Mouse (Mus musculus): Measurements from ENCODE around the gene Hoxc4. TPM values are rescaled to one million over a fixed set of nuclear protein-coding genes. Genes with fewer than 3 reads are reported as not detected.

The Hoxc4 gene
- total and polyA plus RNA-seq, 3 experiments: 5.1 to 12.4 (median 8.8) TPM

GRCm38 (mm10) chr15:103038701-103039480 lies 20.2 kb downstream of the Hoxc4 start:
- no peak for DNase-seq

DNA sequence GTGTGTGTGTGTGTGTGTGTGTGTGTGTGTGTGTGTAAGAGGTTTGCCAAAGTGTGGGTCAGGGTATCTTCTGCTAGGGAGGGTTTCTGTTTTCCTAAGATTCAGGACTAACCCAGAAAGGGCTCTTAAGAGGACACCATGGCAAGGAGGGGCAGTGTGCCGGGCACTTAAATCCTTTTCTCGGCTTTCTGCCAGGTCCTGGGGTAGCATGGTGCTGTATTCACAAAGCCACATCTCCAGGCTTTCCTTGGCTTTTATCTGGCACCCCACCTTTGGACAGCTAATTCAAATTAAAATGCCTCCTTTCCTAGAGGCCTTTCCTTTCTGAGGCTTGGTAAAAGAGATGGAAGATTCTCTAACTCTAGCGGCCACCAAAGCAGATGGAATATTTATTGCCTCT lies 20.9 kb downstream of the Hoxc4 start:
- no peak for DNase-seq

DNA sequence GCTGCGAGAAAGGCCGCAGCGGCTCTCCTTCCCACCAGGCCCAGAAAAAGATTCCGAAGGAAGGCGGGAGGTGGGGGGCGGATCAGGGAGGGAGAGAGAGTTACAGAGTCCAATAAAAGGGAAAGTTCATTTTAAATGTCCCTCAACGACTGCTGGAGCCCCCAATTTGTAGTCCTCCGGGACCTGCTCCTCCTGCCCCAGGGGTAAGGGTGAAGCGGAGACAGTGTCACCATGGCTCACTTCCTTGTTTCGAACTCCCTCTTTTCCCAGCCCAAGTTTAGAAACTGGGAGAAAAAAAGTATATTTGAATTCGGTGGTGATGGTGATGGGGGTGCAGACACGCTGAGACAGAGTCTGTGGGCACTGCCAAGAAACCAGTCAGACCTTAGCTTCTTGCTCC lies 21.9 kb downstream of the Hoxc4 start:
- DNase-seq: no peak

- DNase-seq: no peak
Observed at GRCm38 (mm10) chr15:103041613-103042012, 22.9 kb downstream of the Hoxc4 start.

- DNase-seq: no peak
Observed at GRCm38 (mm10) chr15:103042209-103042608, 23.5 kb downstream of the Hoxc4 start.

DNA sequence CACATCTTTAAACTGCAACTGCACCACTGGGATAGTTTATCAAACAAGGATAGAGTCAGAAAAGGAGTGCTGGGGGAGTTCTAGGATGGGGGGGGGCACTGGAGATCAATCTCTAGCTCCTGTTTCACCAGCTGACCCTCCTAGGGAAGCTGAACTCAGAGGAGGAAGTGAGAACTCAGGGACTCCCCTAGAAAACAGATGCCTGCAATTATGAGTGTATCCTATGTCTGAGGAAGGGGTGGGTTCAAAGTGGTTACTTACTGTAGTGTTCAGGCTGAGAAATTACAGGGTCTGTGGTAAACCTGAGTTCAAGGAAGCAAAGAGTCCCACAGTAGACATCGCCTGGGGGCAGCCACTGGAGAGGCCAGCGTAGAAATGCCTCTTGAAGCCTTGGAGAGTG lies 32.9 kb downstream of the Hoxc4 start:
- DNase-seq: no peak

GRCm38 (mm10) chr15:103053210-103053609 lies 34.5 kb downstream of the Hoxc4 start:
- no peak for DNase-seq

DNA sequence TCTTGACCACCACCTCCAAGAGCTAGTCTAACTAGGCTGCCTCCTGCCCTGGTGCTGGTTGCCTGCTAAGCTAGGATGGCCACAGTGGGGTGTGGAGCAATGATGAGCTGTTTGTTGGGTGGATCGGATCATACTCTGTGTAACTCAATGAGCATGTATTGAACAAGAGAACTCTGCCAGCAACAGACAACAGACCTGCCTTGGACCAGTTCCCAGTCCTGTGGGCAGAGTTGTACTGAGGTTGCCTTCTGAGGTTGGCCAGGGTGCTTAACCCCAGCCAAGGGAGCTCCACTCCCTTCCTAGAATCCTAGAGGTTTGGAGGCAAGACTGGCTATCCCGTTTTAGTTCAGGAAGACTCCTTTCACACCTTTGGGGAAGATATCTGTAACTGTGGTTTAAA lies 37.7 kb downstream of the Hoxc4 start:
- DNase-seq: no peak

- DNase-seq: peak; percentile 12
Observed at GRCm38 (mm10) chr15:103058715-103059114, 40.0 kb downstream of the Hoxc4 start.

GRCm38 (mm10) chr15:103059393-103059992 lies 40.8 kb downstream of the Hoxc4 start:
- peak; percentile 39 for DNase-seq

DNA sequence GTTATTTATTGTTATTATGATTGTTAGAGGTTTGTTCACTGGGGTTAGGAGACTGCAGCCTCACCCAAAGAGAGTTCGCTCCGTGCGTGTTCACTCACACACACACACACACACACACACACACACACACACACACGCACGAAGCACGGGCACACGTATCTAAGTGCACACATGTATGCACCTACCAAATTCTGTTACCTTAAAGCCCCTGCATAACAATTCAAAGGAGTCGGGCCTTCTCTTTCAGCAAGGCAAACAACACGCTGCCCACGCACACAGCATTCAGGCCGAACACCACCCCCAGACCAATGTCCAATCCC lies 41.2 kb downstream of the Hoxc4 start:
- no peak for DNase-seq

GRCm38 (mm10) chr15:103060341-103061130 lies 41.8 kb downstream of the Hoxc4 start:
- DNase-seq: peak; percentile 57

DNA sequence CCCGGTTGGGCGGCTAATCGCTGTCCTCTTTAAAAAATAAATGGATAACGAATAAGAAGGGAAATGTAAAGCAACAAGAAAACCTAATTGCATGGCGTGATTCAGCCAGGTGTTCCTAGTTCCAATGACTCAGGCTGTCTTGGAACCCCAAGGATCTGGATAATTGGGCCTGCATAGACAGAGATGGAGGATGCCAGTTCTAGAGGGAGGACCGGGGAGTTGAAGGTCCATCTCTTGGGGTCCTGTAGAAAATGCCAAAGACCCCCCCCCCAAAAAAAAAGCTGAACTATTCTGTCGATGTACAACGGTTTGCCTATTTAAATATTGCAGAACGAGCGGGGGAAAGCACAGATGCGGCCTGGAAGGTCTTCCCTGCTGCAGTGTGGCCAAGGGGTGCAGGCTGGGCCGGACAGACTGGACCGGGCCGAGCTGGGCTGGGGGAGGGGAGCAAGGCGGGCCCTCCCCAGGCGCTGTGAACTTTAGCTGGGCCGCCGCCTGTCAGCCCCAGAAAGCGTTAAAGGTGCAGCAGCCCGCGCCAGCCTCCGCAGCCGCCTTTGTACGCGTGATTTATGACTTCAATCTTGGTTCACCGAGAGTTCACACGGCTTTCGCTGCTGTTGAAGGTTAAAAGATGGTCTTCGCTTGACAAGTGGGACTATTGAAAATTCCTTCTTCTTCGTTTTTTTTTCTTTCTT lies 42.5 kb downstream of the Hoxc4 start:
- DNase-seq: peak; percentile 69

DNA sequence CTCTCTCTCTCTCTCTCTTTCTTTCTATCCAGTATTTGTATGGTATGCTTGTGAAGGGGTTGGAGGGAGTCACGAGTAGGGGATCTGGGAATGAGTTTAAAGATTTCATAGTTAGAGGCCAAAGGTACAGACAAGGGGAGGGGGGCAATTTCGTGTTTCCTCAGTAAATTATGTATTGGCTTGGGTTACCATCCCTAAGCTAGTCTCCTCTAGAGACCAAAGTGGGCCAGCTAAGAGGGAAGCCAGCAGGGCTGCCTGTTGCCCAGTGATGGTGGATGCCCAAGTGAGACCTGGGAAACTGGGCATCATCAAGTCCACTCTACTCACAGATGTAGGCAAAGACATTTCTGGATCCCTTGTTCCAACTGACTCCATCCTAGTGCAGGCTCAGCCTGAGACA lies 43.3 kb downstream of the Hoxc4 start:
- no peak for DNase-seq

DNA sequence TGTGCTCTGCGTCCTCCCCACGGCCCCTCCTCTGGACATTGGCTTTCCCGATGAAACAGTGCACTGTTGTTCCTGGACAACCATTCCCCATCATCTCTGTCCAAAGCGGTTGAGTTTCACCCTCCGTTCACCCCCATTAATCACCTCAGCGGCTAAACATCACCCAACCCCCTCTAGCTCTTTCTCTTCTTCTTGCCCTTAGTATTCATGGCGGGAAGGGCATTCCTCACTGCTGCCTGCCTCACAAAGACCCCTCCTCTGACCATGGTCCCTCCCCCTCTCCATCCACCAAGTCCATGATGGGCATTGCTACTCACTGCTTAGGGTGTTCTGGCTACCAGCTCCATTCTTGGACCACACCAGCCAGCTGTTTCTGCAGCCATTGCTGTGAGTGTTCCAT lies 46.9 kb downstream of the Hoxc4 start:
- DNase-seq: no peak

DNA sequence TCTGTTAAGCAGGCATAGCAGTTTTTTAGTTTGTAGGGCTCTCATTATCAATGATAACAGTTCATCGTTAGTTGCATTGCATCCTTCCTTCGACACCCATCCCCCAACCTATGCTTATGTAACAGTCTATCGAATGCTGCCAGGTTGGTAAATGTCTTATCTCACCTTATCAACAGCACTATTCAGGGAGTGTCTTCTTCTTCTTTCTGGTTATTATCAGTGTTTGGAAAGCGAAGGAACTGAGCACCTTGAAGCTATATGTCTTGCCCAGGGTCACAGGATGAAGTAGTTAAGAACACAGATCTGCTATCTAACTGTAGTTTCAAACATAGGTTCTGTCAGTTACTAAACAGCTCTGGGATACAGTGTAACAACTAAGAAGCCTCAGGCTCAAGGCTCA lies 49.0 kb downstream of the Hoxc4 start:
- DNase-seq: no peak

GRCm38 (mm10) chr15:103069173-103069572 lies 50.4 kb downstream of the Hoxc4 start:
- DNase-seq: peak; percentile 41

- DNase-seq: peak; percentile 22
Observed at GRCm38 (mm10) chr15:103071266-103071665, 52.5 kb downstream of the Hoxc4 start.

DNA sequence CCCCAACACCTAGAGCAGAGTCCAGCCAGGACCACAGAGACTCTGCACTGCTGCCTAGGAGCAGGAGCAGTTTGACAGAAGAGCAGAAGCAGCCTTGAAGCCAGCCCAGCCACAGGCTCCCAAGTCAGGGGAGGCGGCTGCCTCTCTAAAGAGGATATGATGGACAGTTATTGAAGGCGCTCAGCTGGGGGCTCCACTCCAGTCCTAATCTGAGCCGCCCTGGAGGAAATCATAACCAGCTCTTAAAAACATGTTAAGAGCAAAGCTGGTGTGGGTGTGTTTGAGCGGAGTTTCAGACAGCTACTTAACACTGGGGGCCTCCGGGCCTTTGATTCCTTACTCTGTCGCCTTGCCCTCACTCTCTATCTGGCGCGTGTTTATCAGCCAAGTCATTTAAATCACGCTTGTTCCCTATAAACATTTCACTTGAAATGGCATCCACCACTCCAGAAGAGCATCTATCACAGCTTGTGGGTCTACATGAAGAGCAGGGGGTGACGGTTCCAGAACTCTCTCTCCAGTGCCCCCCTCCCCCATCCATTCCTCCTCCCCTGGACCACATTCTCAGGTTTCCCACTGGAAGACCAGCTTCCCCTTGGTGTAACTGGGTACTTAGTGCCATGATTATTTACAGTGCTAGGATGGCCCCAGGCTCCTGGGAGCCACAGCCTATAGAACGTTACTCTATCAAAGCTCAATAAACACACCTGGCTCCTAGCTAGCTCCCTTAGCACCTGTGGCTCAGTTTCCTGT lies 56.1 kb downstream of the Hoxc4 start:
- DNase-seq: no peak

DNA sequence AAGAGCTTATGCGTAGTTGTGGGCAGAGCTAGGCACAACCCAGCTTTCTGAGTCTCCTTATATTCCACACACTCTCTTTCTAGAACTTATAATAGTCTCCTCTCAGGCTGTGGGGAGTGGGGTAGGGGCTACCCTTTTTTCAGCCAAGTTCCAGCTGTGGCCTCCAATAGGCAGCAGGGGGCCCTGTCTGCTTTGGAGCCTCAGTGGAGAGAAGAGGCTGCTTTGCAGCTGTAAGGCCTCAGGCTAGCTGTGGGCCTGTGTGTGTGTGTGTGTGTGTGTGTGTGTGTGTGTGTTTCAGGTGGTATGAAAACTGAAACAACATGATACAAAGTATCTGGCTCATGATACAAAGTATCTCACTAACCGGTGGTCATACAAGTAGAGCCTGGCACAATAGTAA lies 58.9 kb downstream of the Hoxc4 start:
- DNase-seq: no peak

GRCm38 (mm10) chr15:103082622-103083021 lies 63.9 kb downstream of the Hoxc4 start:
- no peak for DNase-seq

DNA sequence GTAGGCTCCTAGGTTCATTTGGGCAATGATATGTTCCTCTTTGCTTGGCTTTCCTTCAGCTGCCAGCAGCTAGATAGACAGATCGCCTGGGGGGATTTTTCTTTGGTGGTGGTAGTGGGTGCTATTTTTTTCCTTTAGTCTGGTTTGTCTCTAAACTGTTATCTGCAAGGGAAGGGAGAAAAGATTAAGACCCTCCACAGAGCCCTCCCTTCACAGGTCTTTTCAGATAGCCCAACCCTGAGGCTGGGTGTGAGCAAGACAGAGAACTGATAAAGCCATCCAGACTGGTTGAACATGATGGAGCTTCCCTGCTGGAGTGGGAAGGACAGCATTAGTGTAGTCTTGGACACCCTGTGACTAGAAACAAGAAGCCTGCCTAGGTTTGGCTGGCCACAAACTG lies 64.9 kb downstream of the Hoxc4 start:
- no peak for DNase-seq

Data from adrenal gland, adult 2 months (tissue).